ENCODE assay signal across 11 mouse cellular contexts in the genomic region with DNA sequence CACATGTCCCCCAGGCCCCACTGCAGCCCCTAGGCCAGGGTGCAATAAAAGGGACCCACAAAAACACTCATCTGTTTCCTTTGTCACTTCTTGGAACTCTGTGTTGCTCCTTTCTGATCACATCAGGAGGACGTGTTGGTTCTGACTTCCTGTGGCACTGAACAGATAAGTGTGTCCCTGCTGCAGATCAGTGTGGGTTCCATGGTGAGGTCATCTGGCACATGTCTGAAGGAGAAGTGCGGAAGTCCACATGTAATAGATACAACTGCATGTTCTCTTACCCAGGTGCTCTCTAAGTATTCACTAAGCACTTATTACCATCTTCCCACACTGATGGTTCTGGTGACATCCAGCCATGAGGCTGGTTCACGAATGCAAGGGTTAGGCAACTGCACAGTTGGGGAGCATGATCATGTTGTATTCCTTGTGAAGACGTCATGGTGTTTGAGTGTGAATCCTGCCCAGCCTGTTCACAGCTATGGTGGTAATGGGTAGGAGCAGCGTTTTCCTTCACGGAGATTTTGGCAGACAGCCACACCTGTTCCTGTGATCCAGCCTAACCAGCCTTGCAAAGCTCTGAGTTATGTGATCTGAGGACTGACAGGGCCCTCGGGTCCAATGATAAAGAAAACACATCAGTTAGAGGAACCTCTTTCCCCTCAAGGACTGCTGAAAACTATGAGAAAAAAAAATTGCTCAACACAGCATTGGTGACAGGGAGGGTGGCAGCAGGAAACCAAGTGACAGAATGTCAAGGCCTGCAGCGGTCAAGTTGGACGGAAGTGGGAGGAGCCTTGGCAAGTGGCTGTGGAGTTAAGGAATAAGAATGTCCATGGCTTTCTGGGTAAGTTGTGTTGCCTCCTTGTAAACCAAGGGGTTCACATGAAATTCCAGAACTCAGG. TPM values are rescaled to one million over a fixed set of nuclear protein-coding genes. Genes with fewer than 3 reads are reported as not detected.
DNase-seq lines count a peak whose midpoint lies in the region; ATAC-seq and TF ChIP-seq lines count a peak whose summit lies in the region.
"Had no signal": no experiment of that assay in that cellular context is flagged by ENCODE, and none has a peak within 500 bp of the region (broad histone marks: within the 10 kb centered on the region; RNA-seq: fewer than 3 reads in every experiment).

No protein-coding gene starts in this region.

- 83% methylated on average over 9 of the region's 9 CpGs for WGBS in hindbrain, embryonic 11.5 days
- 81% methylated on average over 9 of the region's 9 CpGs for WGBS in hindbrain, embryonic 16.5 days
- WGBS in liver, embryonic 14.5 days (ENCODE audit: insufficient replicate concordance), result 16% methylated on average over 9 of the region's 9 CpGs
- 80% methylated on average over 9 of the region's 9 CpGs for WGBS in neural tube, embryonic 15.5 days

- H3K36me3 ChIP-seq in hindbrain, embryonic 11.5 days (ENCODE audit: control insufficient read depth, insufficient read depth, low read length), result no peaks in the 10 kb centered on the region
- H3K36me3 ChIP-seq in hindbrain, embryonic 16.5 days (ENCODE audit: control insufficient read depth, insufficient read depth, low read length), result no peaks in the 10 kb centered on the region
- no peaks in the 10 kb centered on the region for H3K36me3 ChIP-seq in liver, embryonic 14.5 days (replicated peaks; ENCODE audit: control insufficient read depth, insufficient read depth, low read depth)
- no peaks in the 10 kb centered on the region for H3K36me3 ChIP-seq in neural tube, embryonic 15.5 days
- H3K36me3 ChIP-seq: embryonic facial prominence, embryonic 13.5 days; midbrain, embryonic 15.5 days had no signal

- H3K4me3 ChIP-seq in hindbrain, embryonic 11.5 days (ENCODE audit: low read depth, low read length), result no peak overlapping the region
- H3K4me3 ChIP-seq in hindbrain, embryonic 16.5 days (ENCODE audit: low read length), result no peak overlapping the region
- no peak overlapping the region for H3K4me3 ChIP-seq in liver, embryonic 14.5 days (ENCODE audit: insufficient read depth in 1 of 2, low read depth in 2 of 2, low read length in 2 of 2)
- no peak overlapping the region for H3K4me3 ChIP-seq in neural tube, embryonic 15.5 days (replicated peaks)
- H3K4me3 ChIP-seq: embryonic facial prominence, embryonic 13.5 days; midbrain, embryonic 15.5 days had no signal

- no peak overlapping the region for H3K9ac ChIP-seq in hindbrain, embryonic 11.5 days (ENCODE audit: low read depth, low read length)
- H3K9ac ChIP-seq in hindbrain, embryonic 16.5 days (ENCODE audit: low read depth, low read length), result no peak overlapping the region
- H3K9ac ChIP-seq in liver, embryonic 14.5 days (replicated peaks), result no peak overlapping the region
- no peak overlapping the region for H3K9ac ChIP-seq in neural tube, embryonic 15.5 days (replicated peaks)
- H3K9ac ChIP-seq: embryonic facial prominence, embryonic 13.5 days; midbrain, embryonic 15.5 days had no signal

- no peaks in the 10 kb centered on the region for H3K9me3 ChIP-seq in hindbrain, embryonic 11.5 days (ENCODE audit: control insufficient read depth, low read length)
- H3K9me3 ChIP-seq in hindbrain, embryonic 16.5 days (ENCODE audit: control insufficient read depth, low read length), result no peaks in the 10 kb centered on the region
- H3K9me3 ChIP-seq in liver, embryonic 14.5 days (ENCODE audit: control insufficient read depth, low read length), result no peaks in the 10 kb centered on the region
- H3K9me3 ChIP-seq in neural tube, embryonic 15.5 days (replicated peaks), result no peaks in the 10 kb centered on the region
- H3K9me3 ChIP-seq: embryonic facial prominence, embryonic 13.5 days; midbrain, embryonic 15.5 days had no signal

- H3K27me3 ChIP-seq in hindbrain, embryonic 11.5 days (ENCODE audit: control insufficient read depth, insufficient read depth, low read length), result no peaks in the 10 kb centered on the region
- H3K27me3 ChIP-seq in hindbrain, embryonic 16.5 days (replicated peaks; ENCODE audit: control insufficient read depth, insufficient read depth, low read length), result no peaks in the 10 kb centered on the region
- no peaks in the 10 kb centered on the region for H3K27me3 ChIP-seq in liver, embryonic 14.5 days (ENCODE audit: control insufficient read depth, insufficient read depth, low read length)
- no peaks in the 10 kb centered on the region for H3K27me3 ChIP-seq in neural tube, embryonic 15.5 days (replicated peaks)
- H3K27me3 ChIP-seq: embryonic facial prominence, embryonic 13.5 days; midbrain, embryonic 15.5 days had no signal

- H3K4me2 ChIP-seq in hindbrain, embryonic 11.5 days (replicated peaks; ENCODE audit: low read depth, low read length), result no peak overlapping the region
- H3K4me2 ChIP-seq in hindbrain, embryonic 16.5 days (ENCODE audit: low read length), result no peak overlapping the region
- no peak overlapping the region for H3K4me2 ChIP-seq in liver, embryonic 14.5 days (ENCODE audit: low read depth)
- no peak overlapping the region for H3K4me2 ChIP-seq in neural tube, embryonic 15.5 days
- H3K4me2 ChIP-seq: embryonic facial prominence, embryonic 13.5 days; midbrain, embryonic 15.5 days had no signal

- TF ChIP-seq EP300 in liver, embryonic 14.5 days (IDR thresholded peaks at IDR 0.05; ENCODE audit: low read depth), result no peak

- no peak for TF ChIP-seq CTCF in liver, embryonic 14.5 days (IDR thresholded peaks at IDR 0.05; ENCODE audit: low read depth)

- no peak overlapping the region for H3K27ac ChIP-seq in hindbrain, embryonic 11.5 days (ENCODE audit: low read depth, low read length)
- H3K27ac ChIP-seq in hindbrain, embryonic 16.5 days (ENCODE audit: low read depth, low read length), result no peak overlapping the region
- no peak overlapping the region for H3K27ac ChIP-seq in liver, embryonic 14.5 days
- no peak overlapping the region for H3K27ac ChIP-seq in neural tube, embryonic 15.5 days (replicated peaks)
- H3K27ac ChIP-seq: embryonic facial prominence, embryonic 13.5 days; midbrain, embryonic 15.5 days had no signal

- no peak for DNase-seq in hindbrain, embryonic 11.5 days (ENCODE audit: low spot score)
- DNase-seq in 416B (ENCODE audit: low read depth), result peak; percentile 97
- peak; percentile 52 to 79 for DNase-seq in adrenal gland, postnatal 36 days
- DNase-seq in liver, embryonic 14.5 days (ENCODE audit: low read depth in 3 of 3, low spot score in 3 of 3), result no peak
- no peak for DNase-seq in spleen, postnatal 14 days (ENCODE audit: low spot score in 2 of 2)
- no peak for DNase-seq in right cerebral cortex, postnatal 25 days
- DNase-seq: cerebellum, adult 11 months had no signal

- H3K4me1 ChIP-seq in hindbrain, embryonic 11.5 days (replicated peaks; ENCODE audit: control insufficient read depth, insufficient read depth, low read length), result no peaks in the 10 kb centered on the region
- H3K4me1 ChIP-seq in hindbrain, embryonic 16.5 days (ENCODE audit: control insufficient read depth, insufficient read depth, low read depth, low read length), result no peaks in the 10 kb centered on the region
- peaks cover 3 to 42% of the 10 kb centered on the region in 2 experiments; a peak in 3 of 4 replicates for H3K4me1 ChIP-seq in liver, embryonic 14.5 days (replicated peaks; ENCODE audit: control insufficient read depth in 2 of 2, insufficient read depth in 2 of 2, low read length in 1 of 2)
- no peaks in the 10 kb centered on the region for H3K4me1 ChIP-seq in neural tube, embryonic 15.5 days
- H3K4me1 ChIP-seq: midbrain, embryonic 15.5 days had no signal

- ATAC-seq in hindbrain, embryonic 11.5 days (ENCODE audit: low FRiP score), result peak; percentile 30; the same call in 1 of the 2 replicates
- ATAC-seq in hindbrain, embryonic 16.5 days, result no peak
- ATAC-seq in liver, embryonic 14.5 days (ENCODE audit: insufficient read depth), result peak; percentile 40
- ATAC-seq in neural tube, embryonic 15.5 days (ENCODE audit: low FRiP score), result no peak
- ATAC-seq: midbrain, embryonic 15.5 days had no signal

RNA-seq across cellular contexts. Expression of gene Ptger3, which starts 9.0 kb away (rescaled TPM):
- 1.7 and 2.1 TPM in 2 replicates for polyA plus RNA-seq in hindbrain, embryonic 11.5 days (2014; fragmentation: Nextera tagmentation; extraction: Ambion mirVana)
- 8.2 and 9.7 TPM in 2 replicates for polyA plus RNA-seq in hindbrain, embryonic 16.5 days (2015; fragmentation: Nextera tagmentation; extraction: Ambion mirVana)
- total RNA-seq in adrenal gland, postnatal 36 days (2021), result 10 to 100 TPM; 15.4 to 28.2 TPM
- 1.0 and 1.4 TPM in 2 replicates for polyA plus RNA-seq in liver, embryonic 14.5 days (2012; rRNA removed)
- 2.3 and 2.5 TPM in 2 replicates for polyA plus RNA-seq in liver, embryonic 14.5 days (2014; fragmentation: Nextera tagmentation; extraction: Ambion mirVana)
- 7.8 and 11.1 TPM in 2 replicates for polyA plus RNA-seq in neural tube, embryonic 15.5 days (2015; fragmentation: Nextera tagmentation; extraction: Ambion mirVana)

RNA-seq across cellular contexts. Expression of gene Zranb2, which starts 41.7 kb away (rescaled TPM):
- polyA plus RNA-seq in hindbrain, embryonic 11.5 days (2014; fragmentation: Nextera tagmentation; extraction: Ambion mirVana), result 150 and 153 TPM in 2 replicates
- 91.8 and 96.4 TPM in 2 replicates for polyA plus RNA-seq in hindbrain, embryonic 16.5 days (2015; fragmentation: Nextera tagmentation; extraction: Ambion mirVana)
- total RNA-seq in adrenal gland, postnatal 36 days (2021), result 10 to 100 TPM; 64.6 to 72.2 TPM
- polyA plus RNA-seq in liver, embryonic 14.5 days (2012; rRNA removed), result 18.7 and 31.8 TPM in 2 replicates
- polyA plus RNA-seq in liver, embryonic 14.5 days (2014; fragmentation: Nextera tagmentation; extraction: Ambion mirVana), result 44.0 and 46.2 TPM in 2 replicates
- polyA plus RNA-seq in neural tube, embryonic 15.5 days (2015; fragmentation: Nextera tagmentation; extraction: Ambion mirVana), result 92.2 and 92.7 TPM in 2 replicates

Comparison
In these comparisons a context has a peak if more than half of its experiments do, and no peak if none do; other contexts are left out.
1. ATAC-seq: peak in hindbrain, embryonic 11.5 days (single experiment) and liver, embryonic 14.5 days (single experiment); none in hindbrain, embryonic 16.5 days (single experiment) and neural tube, embryonic 15.5 days (single experiment).
2. DNase-seq: peak in 416B (single experiment) and adrenal gland, postnatal 36 days (2 of 2); none in hindbrain, embryonic 11.5 days (single experiment), liver, embryonic 14.5 days (0 of 3), spleen, postnatal 14 days (0 of 2) and right cerebral cortex, postnatal 25 days (single experiment).